Mouse (Mus musculus): ENCODE results near the gene Pdap1. TPM values are rescaled to one million over a fixed set of nuclear protein-coding genes. Genes with fewer than 3 reads are reported as not detected.

The Pdap1 gene
- polyA plus RNA-seq, 1 experiment from 2014 or later = 109 TPM

DNA sequence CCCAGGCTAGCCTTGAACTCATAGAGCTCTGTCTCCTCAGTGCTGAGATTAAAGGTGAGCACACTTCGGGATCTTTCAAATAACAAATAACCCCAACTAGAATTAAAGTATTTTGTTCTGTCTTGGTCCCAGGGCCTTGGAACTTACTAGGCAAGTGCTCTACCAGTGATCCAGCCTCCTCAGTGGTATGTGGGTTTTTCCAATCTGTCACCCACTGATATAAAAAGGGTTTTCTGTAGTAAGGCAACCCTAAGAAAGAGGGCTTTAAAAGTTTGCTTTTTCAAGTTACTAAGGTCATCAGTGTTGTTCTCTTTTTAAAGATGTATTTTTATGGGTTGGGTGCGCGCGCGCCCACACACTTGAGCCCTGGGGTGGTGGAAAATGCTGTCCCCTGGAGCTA is 24.3 kb downstream of the Pdap1 start:
- no peaks in the 10 kb centered on the region for H3K9me3 ChIP-seq (ENCODE audit: control insufficient read depth, low read length)
- no peaks in the 10 kb centered on the region for H3K27me3 ChIP-seq (ENCODE audit: control insufficient read depth, insufficient read depth, low read length)
- 95% methylated on average over 5 of the region's 5 CpGs for WGBS
- no peak overlapping the region for H3K9ac ChIP-seq (replicated peaks; ENCODE audit: low read depth, low read length)
- no peak overlapping the region for H3K4me2 ChIP-seq (ENCODE audit: low read depth, low read length)
- H3K27ac ChIP-seq (ENCODE audit: low read depth, low read length) = no peak overlapping the region
- ATAC-seq (ENCODE audit: low read depth) = no peak
- H3K4me1 ChIP-seq (ENCODE audit: control insufficient read depth, insufficient read depth, low read length) = no peaks in the 10 kb centered on the region
- no peaks in the 10 kb centered on the region; the same call in 1 of the 2 replicates for H3K36me3 ChIP-seq (ENCODE audit: control insufficient read depth, insufficient read depth, low read length)
- no peak overlapping the region for H3K4me3 ChIP-seq (ENCODE audit: low read depth, low read length)

DNA sequence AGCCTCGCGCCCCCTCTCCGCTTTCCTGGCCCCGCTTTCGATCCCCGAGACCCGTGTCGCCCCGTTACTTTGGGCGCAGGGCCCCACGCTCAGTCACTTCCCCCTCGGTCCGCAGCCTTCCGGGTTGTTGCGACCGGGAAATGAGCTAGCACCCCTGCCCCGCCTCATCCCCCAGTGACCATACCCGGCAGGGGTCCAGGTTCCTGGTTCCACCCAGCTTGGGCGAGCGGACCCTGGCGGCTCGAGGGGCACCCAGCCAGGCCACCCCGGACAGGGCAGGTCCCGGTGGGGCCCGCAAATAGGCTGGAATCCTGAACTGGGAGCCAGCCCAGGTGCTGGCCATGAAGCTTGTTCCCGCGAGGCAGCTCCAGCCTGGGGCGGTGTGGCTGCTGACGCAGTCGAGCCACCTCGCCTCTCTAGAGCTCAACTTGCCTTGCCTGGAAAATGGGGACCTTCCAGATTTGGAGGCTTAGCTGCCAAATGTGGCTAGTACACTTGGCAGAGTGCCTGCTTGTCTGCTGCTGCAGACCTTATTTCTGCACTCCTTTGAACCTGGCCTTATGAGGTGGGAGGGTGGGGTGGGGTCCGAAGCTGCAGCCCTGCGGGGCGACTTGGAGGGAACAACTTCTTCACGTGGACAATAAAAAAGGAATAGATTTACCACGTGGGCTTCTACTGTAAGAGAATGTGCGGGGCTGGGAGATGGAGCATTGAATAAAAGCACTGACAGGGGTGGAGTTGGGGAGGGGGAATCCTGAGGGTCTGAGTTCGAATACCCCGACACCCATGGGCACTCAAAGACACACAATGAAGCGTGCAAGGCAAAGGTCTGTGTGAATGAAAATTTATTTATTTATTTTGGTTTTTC is 25.2 kb downstream of the Pdap1 start:
- Histone ChIP-seq H3K27me3 (ENCODE audit: control insufficient read depth, insufficient read depth, low read length) (no peaks in the 10 kb centered on the region), H3K9ac (replicated peaks; ENCODE audit: low read depth, low read length) (peak overlapping the region; percentile 47), H3K4me2 (ENCODE audit: low read depth, low read length) (peak overlapping the region; percentile 52), H3K27ac (ENCODE audit: low read depth, low read length) (no peak overlapping the region), H3K9me3 (ENCODE audit: control insufficient read depth, low read length) (no peaks in the 10 kb centered on the region), H3K4me3 (ENCODE audit: low read depth, low read length) (peak overlapping the region; percentile 37), H3K4me1 (ENCODE audit: control insufficient read depth, insufficient read depth, low read length) (no peaks in the 10 kb centered on the region), H3K36me3 (ENCODE audit: control insufficient read depth, insufficient read depth, low read length) (peaks cover 6% of the 10 kb centered on the region)
- 20% methylated on average over 33 of the region's 40 CpGs for WGBS
- ATAC-seq (ENCODE audit: low read depth) = 0 out of 2 replicates have a peak, but pooled peaks have one; percentile 18

DNA sequence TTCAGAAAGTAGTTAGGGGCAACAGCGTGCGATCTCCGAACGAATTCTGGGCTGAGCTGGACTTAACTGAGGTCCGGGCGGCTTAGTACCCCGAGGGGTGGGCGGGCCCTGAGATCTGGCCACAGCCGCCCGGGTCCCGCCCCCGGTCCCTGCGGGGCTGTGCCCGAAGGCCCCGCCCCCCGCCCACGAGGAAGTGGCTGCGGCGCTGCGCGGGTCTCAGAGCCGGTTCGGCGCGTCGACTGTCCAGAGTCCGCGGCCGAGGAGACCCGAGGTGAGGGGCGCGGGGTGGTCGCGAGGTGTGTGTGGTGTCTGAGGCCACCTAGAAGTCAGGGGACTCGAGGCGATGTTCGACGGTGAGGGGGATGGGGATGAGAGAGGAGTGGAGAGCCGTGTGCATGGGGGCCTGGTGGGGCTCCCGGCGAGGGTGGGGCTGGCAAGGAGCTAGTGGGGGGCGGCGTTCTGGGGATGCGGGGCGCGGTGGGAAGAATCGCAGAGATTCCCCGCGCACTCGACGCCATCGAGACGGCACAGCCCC is 25.9 kb downstream of the Pdap1 start, which contains the start of gene Arpc1b:
Arpc1b (plus strand) TSS at position 145 of the 535 bp plus-strand sequence.
- Histone ChIP-seq H3K27ac (ENCODE audit: low read depth, low read length) (no peak within 1 kb of the TSS), H3K36me3 (ENCODE audit: control insufficient read depth, insufficient read depth, low read length) (peaks cover 13% of the 10 kb centered on the region), H3K4me3 (ENCODE audit: low read depth, low read length) (peak within 1 kb of the TSS; percentile 37), H3K4me1 (ENCODE audit: control insufficient read depth, insufficient read depth, low read length) (no peaks in the 10 kb centered on the region), H3K4me2 (ENCODE audit: low read depth, low read length) (peak within 1 kb of the TSS; percentile 52), H3K27me3 (ENCODE audit: control insufficient read depth, insufficient read depth, low read length) (no peaks in the 10 kb centered on the region), H3K9ac (replicated peaks; ENCODE audit: low read depth, low read length) (peak within 1 kb of the TSS; percentile 47), H3K9me3 (ENCODE audit: control insufficient read depth, low read length) (no peaks in the 10 kb centered on the region)
- WGBS = under 1% methylated on average over 40 of the region's 53 CpGs
- ATAC-seq (ENCODE audit: low read depth) = peak; percentile 22; the same call in 1 of the 2 replicates

- Histone ChIP-seq H3K27ac (ENCODE audit: low read depth, low read length) (no peak overlapping the region), H3K36me3 (ENCODE audit: control insufficient read depth, insufficient read depth, low read length) (peaks cover 20% of the 10 kb centered on the region), H3K4me2 (ENCODE audit: low read depth, low read length) (peak overlapping the region; percentile 52; the same call in 1 of the 2 replicates), H3K9me3 (ENCODE audit: control insufficient read depth, low read length) (no peaks in the 10 kb centered on the region), H3K9ac (replicated peaks; ENCODE audit: low read depth, low read length) (no peak overlapping the region), H3K4me3 (ENCODE audit: low read depth, low read length) (no peak overlapping the region), H3K27me3 (ENCODE audit: control insufficient read depth, insufficient read depth, low read length) (no peaks in the 10 kb centered on the region), H3K4me1 (ENCODE audit: control insufficient read depth, insufficient read depth, low read length) (no peaks in the 10 kb centered on the region)
- ATAC-seq (ENCODE audit: low read depth) = no peak
- WGBS = 39% methylated on average over 2 of the region's 2 CpGs
These were observed 26.6 kb downstream of the Pdap1 start for GRCm38 (mm10) chr5:145113416-145113815.

DNA sequence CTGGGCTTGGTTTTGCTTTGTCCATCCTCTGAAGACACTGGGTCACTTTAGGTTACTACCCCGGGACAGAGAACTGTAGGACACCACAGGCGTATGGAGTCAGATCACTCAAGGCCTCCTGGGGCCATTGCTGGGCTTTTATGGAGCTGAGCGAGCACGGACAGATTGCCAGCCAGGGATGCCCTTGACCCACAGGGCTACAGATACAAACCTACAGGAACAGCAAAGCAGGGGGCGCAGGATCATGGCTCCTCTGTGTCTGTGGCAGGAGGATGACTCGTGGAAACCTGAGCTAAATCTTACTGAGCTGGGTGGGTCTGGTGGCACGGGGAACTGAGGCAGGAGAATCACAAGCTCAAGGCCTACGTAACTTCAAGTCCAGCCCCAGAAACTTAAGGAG is 27.5 kb downstream of the Pdap1 start:
- Histone ChIP-seq H3K4me3 (ENCODE audit: low read depth, low read length) (no peak overlapping the region), H3K9ac (replicated peaks; ENCODE audit: low read depth, low read length) (no peak overlapping the region), H3K27me3 (ENCODE audit: control insufficient read depth, insufficient read depth, low read length) (no peaks in the 10 kb centered on the region), H3K9me3 (ENCODE audit: control insufficient read depth, low read length) (no peaks in the 10 kb centered on the region), H3K4me1 (ENCODE audit: control insufficient read depth, insufficient read depth, low read length) (no peaks in the 10 kb centered on the region), H3K27ac (ENCODE audit: low read depth, low read length) (no peak overlapping the region), H3K4me2 (ENCODE audit: low read depth, low read length) (no peak overlapping the region), H3K36me3 (ENCODE audit: control insufficient read depth, insufficient read depth, low read length) (peaks cover 27% of the 10 kb centered on the region)
- no peak for ATAC-seq (ENCODE audit: low read depth)
- WGBS = 77% methylated on average over 8 of the region's 8 CpGs

DNA sequence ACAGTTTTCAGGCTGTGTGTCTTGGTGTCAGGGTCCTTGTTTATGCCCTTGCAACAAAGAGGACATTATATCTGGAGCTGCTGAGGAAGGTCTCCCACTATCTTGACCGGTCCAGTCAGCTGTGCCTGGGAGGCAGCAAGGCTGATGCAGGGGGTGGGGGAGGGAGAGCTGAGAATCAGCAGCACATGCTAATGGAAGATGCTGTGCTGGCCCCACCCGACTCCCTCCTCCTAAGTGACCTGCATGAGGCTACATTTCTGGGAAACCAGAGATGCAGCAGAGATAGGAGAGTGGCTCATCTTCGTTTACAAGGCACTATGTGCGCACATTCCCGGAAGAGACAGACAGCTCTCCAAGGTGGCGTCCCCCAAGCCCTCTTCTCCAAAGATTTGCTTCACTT is 29.6 kb downstream of the Pdap1 start:
- 90% methylated on average over 6 of the region's 6 CpGs for WGBS
- H3K4me2 ChIP-seq (ENCODE audit: low read depth, low read length) = no peak overlapping the region
- H3K36me3 ChIP-seq (ENCODE audit: control insufficient read depth, insufficient read depth, low read length) = peaks cover 46% of the 10 kb centered on the region
- no peak for ATAC-seq (ENCODE audit: low read depth)
- H3K4me1 ChIP-seq (ENCODE audit: control insufficient read depth, insufficient read depth, low read length) = no peaks in the 10 kb centered on the region
- no peaks in the 10 kb centered on the region for H3K9me3 ChIP-seq (ENCODE audit: control insufficient read depth, low read length)
- no peaks in the 10 kb centered on the region for H3K27me3 ChIP-seq (ENCODE audit: control insufficient read depth, insufficient read depth, low read length)
- no peak overlapping the region for H3K4me3 ChIP-seq (ENCODE audit: low read depth, low read length)
- no peak overlapping the region for H3K9ac ChIP-seq (replicated peaks; ENCODE audit: low read depth, low read length)
- no peak overlapping the region for H3K27ac ChIP-seq (ENCODE audit: low read depth, low read length)

GRCm38 (mm10) chr5:145105694-145106275 is 34.3 kb downstream of the Pdap1 start:
- Histone ChIP-seq H3K4me2 (ENCODE audit: low read depth, low read length) (no peak overlapping the region), H3K9ac (replicated peaks; ENCODE audit: low read depth, low read length) (no peak overlapping the region), H3K9me3 (ENCODE audit: control insufficient read depth, low read length) (no peaks in the 10 kb centered on the region), H3K4me3 (ENCODE audit: low read depth, low read length) (no peak overlapping the region), H3K27me3 (ENCODE audit: control insufficient read depth, insufficient read depth, low read length) (no peaks in the 10 kb centered on the region), H3K4me1 (ENCODE audit: control insufficient read depth, insufficient read depth, low read length) (no peaks in the 10 kb centered on the region), H3K27ac (ENCODE audit: low read depth, low read length) (no peak overlapping the region), H3K36me3 (ENCODE audit: control insufficient read depth, insufficient read depth, low read length) (peaks cover 79% of the 10 kb centered on the region)
- WGBS = 98% methylated on average over 9 of the region's 9 CpGs
- ATAC-seq (ENCODE audit: low read depth) = no peak

DNA sequence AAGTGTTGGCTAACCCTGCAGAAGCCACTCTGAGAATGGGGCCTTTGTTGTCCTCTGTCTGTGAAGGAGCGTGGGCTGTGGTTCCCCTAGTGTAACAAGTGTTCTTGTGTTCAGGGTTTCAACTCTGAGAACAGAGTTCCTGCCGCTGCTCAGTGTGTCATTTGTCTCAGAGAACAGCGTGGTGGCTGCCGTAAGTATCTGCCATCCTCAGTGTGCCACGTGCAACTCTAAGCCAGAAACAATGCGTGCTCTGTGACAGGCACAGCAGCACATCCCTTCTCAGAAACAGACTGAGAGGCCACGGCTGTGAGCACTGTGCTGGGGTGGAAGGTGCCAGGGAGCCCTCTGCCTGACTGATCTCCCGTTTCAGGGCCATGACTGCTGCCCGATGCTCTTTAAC is 35.7 kb downstream of the Pdap1 start:
- Histone ChIP-seq H3K27me3 (ENCODE audit: control insufficient read depth, insufficient read depth, low read length) (no peaks in the 10 kb centered on the region), H3K4me2 (ENCODE audit: low read depth, low read length) (no peak overlapping the region), H3K4me3 (ENCODE audit: low read depth, low read length) (no peak overlapping the region), H3K9ac (replicated peaks; ENCODE audit: low read depth, low read length) (no peak overlapping the region), H3K4me1 (ENCODE audit: control insufficient read depth, insufficient read depth, low read length) (no peaks in the 10 kb centered on the region), H3K9me3 (ENCODE audit: control insufficient read depth, low read length) (no peaks in the 10 kb centered on the region), H3K27ac (ENCODE audit: low read depth, low read length) (no peak overlapping the region), H3K36me3 (ENCODE audit: control insufficient read depth, insufficient read depth, low read length) (peaks cover 79% of the 10 kb centered on the region)
- peak; percentile 65; the same call in 1 of the 2 replicates for ATAC-seq (ENCODE audit: low read depth)
- 75% methylated on average over 9 of the region's 9 CpGs for WGBS

- Histone ChIP-seq H3K27me3 (ENCODE audit: control insufficient read depth, insufficient read depth, low read length) (no peaks in the 10 kb centered on the region), H3K9me3 (ENCODE audit: control insufficient read depth, low read length) (no peaks in the 10 kb centered on the region), H3K4me3 (ENCODE audit: low read depth, low read length) (no peak overlapping the region), H3K27ac (ENCODE audit: low read depth, low read length) (no peak overlapping the region), H3K4me1 (ENCODE audit: control insufficient read depth, insufficient read depth, low read length) (no peaks in the 10 kb centered on the region), H3K9ac (replicated peaks; ENCODE audit: low read depth, low read length) (no peak overlapping the region), H3K36me3 (ENCODE audit: control insufficient read depth, insufficient read depth, low read length) (peaks cover 73% of the 10 kb centered on the region), H3K4me2 (ENCODE audit: low read depth, low read length) (no peak overlapping the region)
- ATAC-seq (ENCODE audit: low read depth) = no peak
- WGBS = 95% methylated on average over 4 of the region's 4 CpGs
These were observed 37.3 kb downstream of the Pdap1 start for GRCm38 (mm10) chr5:145102706-145103105.

Data from neural tube, embryonic 14.5 days (tissue).